Mouse (Mus musculus) intestine, postnatal 0 days (tissue): ENCODE results near the gene Bco1. TPM values are rescaled to one million over a fixed set of nuclear protein-coding genes. Genes with fewer than 3 reads are reported as not detected.
A peak's percentile ranks its signal among the peaks of the same experiment; 100 is the strongest.

ENCODE experiments used
- ATAC-seq: fragments of 200-750 bp; cut with Nextera tagmentation; 2 replicates; pipeline ENCODE4 v1.8.0; 2017; ENCODE audit warnings: mild to moderate bottlenecking, moderate TSS enrichment, moderate library complexity
- H3K27ac ChIP-seq: fragments of 300-500 bp; sonication (generic); 2 replicates; pipeline ENCODE4 v1.5.1; 2014; ENCODE audit warnings: mild to moderate bottlenecking, low read depth, low read length, moderate library complexity
- H3K27me3 ChIP-seq: fragments of 300-500 bp; sonication (generic); replicated peaks from 2 replicates; pipeline ENCODE4 v1.6.1; 2014; ENCODE audit warnings: low read length, mixed read lengths; ENCODE audit not compliant: control insufficient read depth, insufficient read depth
- H3K36me3 ChIP-seq: fragments of 300-500 bp; sonication (generic); 2 replicates; pipeline ENCODE4 v1.6.1; 2014; ENCODE audit warnings: mild to moderate bottlenecking, moderate library complexity; ENCODE audit not compliant: control insufficient read depth, insufficient read depth
- H3K4me1 ChIP-seq: fragments of 300-500 bp; sonication (generic); replicated peaks from 2 replicates; pipeline ENCODE4 v1.6.1; 2014; ENCODE audit warnings: antibody characterized with exemption, low read length, mixed read lengths; ENCODE audit not compliant: control insufficient read depth, insufficient read depth
- H3K4me2 ChIP-seq: fragments of 300-500 bp; sonication (generic); replicated peaks from 2 replicates; pipeline ENCODE4 v1.6.1; 2014; ENCODE audit warnings: low read depth, mild to moderate bottlenecking, moderate library complexity
- H3K4me3 ChIP-seq: fragments of 300-500 bp; sonication (generic); 2 replicates; pipeline ENCODE4 v1.5.1; 2014; ENCODE audit warnings: low read depth, low read length
- H3K9ac ChIP-seq: fragments of 300-500 bp; sonication (generic); 2 replicates; pipeline ENCODE4 v1.6.1; 2014; ENCODE audit warnings: mild to moderate bottlenecking, low read depth, low read length
- H3K9me3 ChIP-seq: fragments of 300-500 bp; sonication (generic); 2 replicates; pipeline ENCODE4 v1.6.1; 2016; ENCODE audit warnings: mixed run types; ENCODE audit not compliant: control insufficient read depth
- CTCF ChIP-seq: sonication (generic); IDR thresholded peaks from 2 replicates; pipeline ENCODE4 v1.5.1; 2016; ENCODE audit warnings: low read depth, mild to moderate bottlenecking, control low read depth, antibody characterized with exemption, moderate library complexity
- WGBS: fragments of 180-500 bp; shearing (Covaris S2); extraction: QIAGEN DNeasy Blood & Tissue Kit; methylation state at CpG from one replicate; pipeline ENCODE4 v1.1.7; 2014; 5-methylcytosine and 5-hydroxymethylcytosine counted together
- polyA plus RNA-seq: library from polyadenylated mRNA; unstranded; fragments of >200 nt; fragmentation: Nextera tagmentation; extraction: Ambion mirVana; gene quantifications from 2 replicates; pipeline ENCODE4 v1.2.1, GENCODE M21; 2015

Bco1 gene
- polyA plus RNA-seq = 0.52 and 0.55 TPM in 2 replicates

- Histone ChIP-seq H3K36me3 (no peaks in the 10 kb centered on the region), H3K27me3 (peaks cover 10% of the 10 kb centered on the region; the same call in 1 of the 2 replicates), H3K4me3 (no peak within 1 kb of the TSS), H3K27ac (no peak within 1 kb of the TSS), H3K9ac (no peak within 1 kb of the TSS), H3K9me3 (0 out of 2 replicates have a peak, but pooled peaks cover 4% of the 10 kb centered on the region), H3K4me1 (no peaks in the 10 kb centered on the region), H3K4me2 (no peak within 1 kb of the TSS)
- TF ChIP-seq CTCF = no peak
- peak; percentile 26; the same call in 1 of the 2 replicates for ATAC-seq
- WGBS = 32% methylated on average over 12 of the region's 12 CpGs
Measured at GRCm38 (mm10) chr8:117095647-117096046, at the start of gene Bco1. Gene Bco1, plus strand, starts transcription at chr8:117095854.

DNA sequence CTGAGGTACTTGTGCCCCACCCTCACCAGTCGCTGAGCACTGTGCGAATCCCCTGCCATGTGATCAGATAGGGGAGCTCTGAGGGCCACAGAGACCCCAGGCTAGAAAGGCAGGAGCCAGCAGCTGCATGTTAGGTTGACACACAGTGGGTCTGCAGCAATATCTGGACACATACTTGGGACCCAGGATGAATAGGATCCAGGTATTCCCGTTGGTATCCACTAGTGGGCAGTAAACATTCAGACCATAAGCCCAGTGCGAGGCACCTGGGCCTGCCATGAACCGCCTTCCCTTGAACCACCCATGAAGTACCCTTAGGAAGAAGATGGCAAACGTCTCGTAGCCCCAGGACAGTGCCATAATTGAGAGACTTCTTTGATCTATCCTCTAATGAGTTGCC is 46.2 kb upstream of the Bco1 start:
- Histone ChIP-seq H3K9me3 (no peaks in the 10 kb centered on the region), H3K4me1 (0 out of 2 replicates have a peak, but pooled peaks cover 3% of the 10 kb centered on the region), H3K36me3 (no peaks in the 10 kb centered on the region), H3K4me3 (no peak overlapping the region), H3K4me2 (no peak overlapping the region), H3K9ac (no peak overlapping the region), H3K27ac (no peak overlapping the region), H3K27me3 (no peaks in the 10 kb centered on the region)
- ATAC-seq = no peak
- WGBS = 70% methylated on average over 7 of the region's 7 CpGs
- peak; percentile 58 for TF ChIP-seq CTCF

DNA sequence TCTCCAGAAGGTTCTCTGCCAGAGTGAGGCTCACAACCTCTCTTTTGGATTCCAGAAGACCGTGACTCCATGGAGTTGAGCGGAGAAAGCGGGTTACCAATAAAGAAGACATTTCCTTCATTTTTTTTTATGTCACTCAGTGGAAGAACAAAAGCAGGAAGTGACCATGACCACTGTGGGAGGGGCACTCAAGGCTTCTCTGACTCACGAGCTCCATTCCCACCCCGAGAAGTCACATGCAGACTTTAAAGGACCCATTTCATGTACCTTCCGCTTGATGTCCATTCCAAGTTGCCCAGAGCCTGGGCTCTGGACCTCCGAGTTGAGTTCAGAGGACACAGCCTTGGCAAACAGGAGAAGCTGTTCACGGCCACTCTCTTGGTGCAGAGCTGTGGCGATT is 44.9 kb upstream of the Bco1 start:
- TF ChIP-seq CTCF = no peak
- Histone ChIP-seq H3K4me2 (no peak overlapping the region), H3K9ac (no peak overlapping the region), H3K4me1 (0 out of 2 replicates have a peak, but pooled peaks cover 3% of the 10 kb centered on the region), H3K27ac (no peak overlapping the region), H3K36me3 (no peaks in the 10 kb centered on the region), H3K9me3 (no peaks in the 10 kb centered on the region), H3K27me3 (no peaks in the 10 kb centered on the region), H3K4me3 (no peak overlapping the region)
- ATAC-seq = no peak
- WGBS = 76% methylated on average over 9 of the region's 9 CpGs

GRCm38 (mm10) chr8:117051316-117051715 is 44.3 kb upstream of the Bco1 start:
- Histone ChIP-seq H3K27ac (no peak overlapping the region), H3K9me3 (no peaks in the 10 kb centered on the region), H3K4me2 (no peak overlapping the region), H3K9ac (no peak overlapping the region), H3K27me3 (no peaks in the 10 kb centered on the region), H3K36me3 (no peaks in the 10 kb centered on the region), H3K4me3 (no peak overlapping the region), H3K4me1 (0 out of 2 replicates have a peak, but pooled peaks cover 3% of the 10 kb centered on the region)
- WGBS = 57% methylated on average over 9 of the region's 9 CpGs
- no peak for TF ChIP-seq CTCF
- ATAC-seq = no peak

GRCm38 (mm10) chr8:117053135-117054079 is 42.2 kb upstream of the Bco1 start:
- H3K9ac ChIP-seq = no peak overlapping the region
- no peaks in the 10 kb centered on the region for H3K36me3 ChIP-seq
- peak; percentile 73 for TF ChIP-seq CTCF
- ATAC-seq = peak; percentile 55; the same call in 1 of the 2 replicates
- no peaks in the 10 kb centered on the region for H3K27me3 ChIP-seq
- no peak overlapping the region for H3K27ac ChIP-seq
- H3K4me1 ChIP-seq = 0 out of 2 replicates have a peak, but pooled peaks cover 3% of the 10 kb centered on the region
- H3K9me3 ChIP-seq = no peaks in the 10 kb centered on the region
- no peak overlapping the region for H3K4me2 ChIP-seq
- no peak overlapping the region for H3K4me3 ChIP-seq
- 42% methylated on average over 12 of the region's 12 CpGs for WGBS

DNA sequence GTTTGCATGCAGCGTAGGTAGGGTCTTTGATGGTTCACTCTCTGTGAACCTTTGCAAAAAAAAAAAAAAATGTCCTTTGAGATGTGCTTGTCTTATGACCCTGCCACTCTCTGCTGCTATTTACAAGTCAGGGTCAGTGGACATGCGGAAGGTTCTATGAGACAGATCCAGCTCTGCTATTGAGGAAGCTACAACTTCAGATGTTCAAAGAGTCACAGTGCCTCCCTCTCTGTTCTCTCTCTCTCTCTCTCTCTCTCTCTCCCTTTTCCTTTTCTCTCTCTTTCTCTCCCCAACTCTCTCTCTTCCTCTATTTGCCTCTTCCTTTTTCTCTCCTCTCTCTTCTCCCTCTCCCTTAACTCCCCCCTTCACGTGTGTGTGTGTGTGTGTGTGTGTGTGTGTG is 41.5 kb upstream of the Bco1 start:
- Histone ChIP-seq H3K36me3 (no peaks in the 10 kb centered on the region), H3K27ac (no peak overlapping the region), H3K4me1 (0 out of 2 replicates have a peak, but pooled peaks cover 3% of the 10 kb centered on the region), H3K27me3 (no peaks in the 10 kb centered on the region), H3K9me3 (no peaks in the 10 kb centered on the region), H3K9ac (no peak overlapping the region), H3K4me3 (no peak overlapping the region), H3K4me2 (no peak overlapping the region)
- 82% methylated on average over 3 of the region's 3 CpGs for WGBS
- ATAC-seq = no peak
- TF ChIP-seq CTCF = no peak
